Mouse (Mus musculus) R1 (cell line): ENCODE data around the gene Enc1.
A peak's percentile ranks its signal among the peaks of the same experiment; 100 is the strongest.

Experiments
- DNase-seq: peaks from one replicate; pipeline ENCODE4 v3.0.0-alpha.2; 2018; ENCODE audit warnings: low read depth, low spot score

The Enc1 gene

GRCm38 (mm10) chr13:97240965-97241786 is at the start of gene Enc1:
Gene Enc1 (plus strand): TSS chr13:97241105.
- peak; percentile 92 for DNase-seq

GRCm38 (mm10) chr13:97192649-97193048 is 48.3 kb upstream of the Enc1 start:
- DNase-seq, result no peak

- DNase-seq, result no peak
Observed at GRCm38 (mm10) chr13:97193420-97193819, 47.5 kb upstream of the Enc1 start.

GRCm38 (mm10) chr13:97196186-97196924 is 44.5 kb upstream of the Enc1 start:
- DNase-seq, result peak; percentile 83

- DNase-seq, result no peak
Observed at GRCm38 (mm10) chr13:97196925-97197218, 44.0 kb upstream of the Enc1 start.

- peak; percentile 95 for DNase-seq
Observed at GRCm38 (mm10) chr13:97197932-97198562, 42.9 kb upstream of the Enc1 start, which contains the start of gene Hexb. Gene Hexb (minus strand): TSS chr13:97198357.

GRCm38 (mm10) chr13:97199123-97199522 is 41.8 kb upstream of the Enc1 start:
- peak; percentile 60 for DNase-seq

- DNase-seq, result peak; percentile 80
Observed at GRCm38 (mm10) chr13:97201076-97201475, 39.8 kb upstream of the Enc1 start.

- no peak for DNase-seq
Observed at GRCm38 (mm10) chr13:97201896-97202295, 39.0 kb upstream of the Enc1 start.

- peak; percentile 97 for DNase-seq
Observed at GRCm38 (mm10) chr13:97205052-97205701, 35.7 kb upstream of the Enc1 start.

GRCm38 (mm10) chr13:97206046-97206445 is 34.9 kb upstream of the Enc1 start:
- DNase-seq, result no peak

GRCm38 (mm10) chr13:97207472-97208111 is 33.3 kb upstream of the Enc1 start:
- DNase-seq, result peak; percentile 90

- DNase-seq, result peak; percentile 76
Observed at GRCm38 (mm10) chr13:97208112-97208478, 32.8 kb upstream of the Enc1 start.

GRCm38 (mm10) chr13:97208500-97209010 is 32.4 kb upstream of the Enc1 start:
- DNase-seq, result no peak

GRCm38 (mm10) chr13:97214583-97215268 is 26.2 kb upstream of the Enc1 start:
- no peak for DNase-seq

- no peak for DNase-seq
Observed at GRCm38 (mm10) chr13:97215563-97215962, 25.3 kb upstream of the Enc1 start.

GRCm38 (mm10) chr13:97216196-97216595 is 24.7 kb upstream of the Enc1 start:
- DNase-seq, result no peak

- DNase-seq, result peak; percentile 60
Observed at GRCm38 (mm10) chr13:97220022-97220421, 20.9 kb upstream of the Enc1 start.

GRCm38 (mm10) chr13:97223856-97224255 is 17.0 kb upstream of the Enc1 start:
- DNase-seq, result no peak

- no peak for DNase-seq
Observed at GRCm38 (mm10) chr13:97224341-97224982, 16.4 kb upstream of the Enc1 start.
